Mouse (Mus musculus): ENCODE measurements around the gene Aco2. TPM values are rescaled to one million over a fixed set of nuclear protein-coding genes. Genes with fewer than 3 reads are reported as not detected.

Aco2 gene
- total RNA-seq, 2 experiments from 2014 or later = 498 to 540 TPM

DNA sequence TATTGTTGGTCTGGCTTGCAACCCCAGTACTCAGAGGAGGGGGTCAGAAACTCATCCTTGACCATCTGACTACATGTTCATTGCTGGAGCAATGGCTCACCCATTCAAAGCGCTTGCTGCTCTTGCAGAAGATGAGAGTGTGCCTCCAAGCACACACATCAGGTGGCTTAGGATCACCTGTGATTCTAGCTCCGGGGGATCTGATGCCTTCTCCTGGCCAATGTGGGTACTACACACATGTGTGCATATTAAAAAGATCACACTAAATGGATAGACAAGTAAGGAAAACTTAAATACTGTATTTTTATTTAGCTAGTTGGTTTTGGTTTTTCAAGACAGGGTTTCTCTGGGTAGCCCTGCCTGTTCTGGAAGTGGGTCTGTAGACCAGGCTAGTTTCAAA, 68.9 kb downstream of the Aco2 start:
- DNase-seq (ENCODE audit: low spot score in 2 of 2) = no peak

DNA sequence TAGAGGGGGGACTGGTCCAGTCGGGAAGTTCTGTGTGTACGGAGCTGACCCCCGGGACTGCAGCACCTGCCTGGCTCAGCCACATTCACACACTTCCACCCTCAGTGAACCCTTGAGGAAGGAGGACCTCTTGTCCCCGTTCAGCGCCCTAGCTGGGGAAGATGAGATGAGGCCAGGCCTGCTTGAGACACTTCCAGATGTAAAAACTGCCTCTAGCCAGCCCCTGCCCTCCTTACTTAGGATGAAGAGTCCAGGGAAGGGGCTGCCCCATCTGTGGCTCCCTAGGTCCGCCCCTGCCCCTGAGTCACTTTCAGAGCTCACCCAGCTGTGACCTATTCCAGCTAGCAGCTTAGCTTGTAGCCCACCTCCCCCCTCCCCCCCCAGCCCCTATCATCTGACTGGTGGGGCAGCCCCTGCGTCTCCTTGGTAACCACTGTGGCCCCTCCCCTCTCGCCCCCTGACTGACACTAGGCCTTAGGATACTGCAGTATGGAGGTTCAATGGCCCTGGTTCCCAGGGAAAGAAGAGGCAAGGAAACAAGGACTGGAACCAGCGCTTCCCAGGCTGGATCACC, 71.2 kb downstream of the Aco2 start:
- DNase-seq (ENCODE audit: low spot score in 2 of 2) = no peak

- no peak for DNase-seq (ENCODE audit: low spot score in 2 of 2)
Observed at GRCm38 (mm10) chr15:81949076-81949475, 77.0 kb downstream of the Aco2 start.

DNA sequence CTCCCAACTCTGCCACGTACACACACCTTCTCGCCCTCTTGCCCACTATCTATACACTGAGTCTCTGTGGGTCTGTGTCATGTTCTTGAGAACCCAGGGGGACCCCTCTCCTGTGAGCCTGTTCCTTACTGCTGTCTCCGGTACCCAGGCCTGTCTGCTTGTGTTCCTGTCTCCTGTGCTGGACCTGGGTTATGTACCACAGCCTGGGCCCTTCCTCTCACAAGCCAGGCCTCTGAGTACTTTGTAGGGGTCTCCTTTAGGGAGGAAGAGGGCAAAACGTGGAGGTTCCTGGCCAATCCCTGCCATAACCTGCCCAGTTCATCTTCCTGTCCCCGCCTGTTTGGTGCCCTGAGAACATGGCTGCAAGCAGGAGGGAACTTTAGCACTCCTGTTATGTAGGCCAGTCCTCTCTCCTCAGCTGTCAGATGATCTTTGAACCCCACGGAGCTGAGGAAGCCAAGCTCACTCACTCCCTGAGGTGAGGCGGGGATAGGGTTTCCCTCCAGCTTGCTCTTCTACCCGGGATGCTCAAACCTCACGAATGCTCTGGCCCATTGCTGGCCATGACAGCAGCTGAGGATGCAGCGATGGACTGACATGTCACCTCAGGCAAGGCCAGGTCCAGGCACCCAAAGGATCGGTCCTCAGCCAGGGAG, 77.5 kb downstream of the Aco2 start:
- no peak for DNase-seq (ENCODE audit: low spot score in 2 of 2)

DNA sequence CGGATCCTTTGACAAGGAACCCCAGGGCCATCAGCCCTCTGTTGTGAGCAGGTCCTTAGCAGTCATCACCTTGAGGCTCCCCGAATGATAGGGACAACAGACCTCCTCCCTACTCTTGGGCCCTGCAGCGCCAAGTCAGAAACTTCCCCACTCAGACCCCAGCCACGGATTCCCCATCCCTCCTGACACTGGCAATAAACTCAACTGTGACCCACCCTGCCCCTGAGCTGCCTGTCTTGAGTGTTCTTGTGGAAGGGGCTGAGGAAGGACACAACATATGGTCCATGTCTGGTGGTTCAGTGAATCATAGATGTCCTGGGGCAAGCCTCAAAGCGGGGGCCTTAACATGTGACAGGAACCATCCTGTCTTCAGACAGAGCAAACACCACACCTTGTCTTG, 78.6 kb downstream of the Aco2 start:
- DNase-seq (ENCODE audit: low spot score in 2 of 2) = no peak

- no peak for DNase-seq (ENCODE audit: low spot score in 2 of 2)
Observed at GRCm38 (mm10) chr15:81951159-81951558, 79.0 kb downstream of the Aco2 start.

- no peak for DNase-seq (ENCODE audit: low spot score in 2 of 2)
Observed at GRCm38 (mm10) chr15:81952310-81952709, 80.2 kb downstream of the Aco2 start.

- DNase-seq (ENCODE audit: low spot score in 2 of 2) = no peak
Observed at GRCm38 (mm10) chr15:81954151-81954583, 82.1 kb downstream of the Aco2 start.

- no peak for DNase-seq (ENCODE audit: low spot score in 2 of 2)
Observed at GRCm38 (mm10) chr15:81954716-81955115, 82.6 kb downstream of the Aco2 start.

DNA sequence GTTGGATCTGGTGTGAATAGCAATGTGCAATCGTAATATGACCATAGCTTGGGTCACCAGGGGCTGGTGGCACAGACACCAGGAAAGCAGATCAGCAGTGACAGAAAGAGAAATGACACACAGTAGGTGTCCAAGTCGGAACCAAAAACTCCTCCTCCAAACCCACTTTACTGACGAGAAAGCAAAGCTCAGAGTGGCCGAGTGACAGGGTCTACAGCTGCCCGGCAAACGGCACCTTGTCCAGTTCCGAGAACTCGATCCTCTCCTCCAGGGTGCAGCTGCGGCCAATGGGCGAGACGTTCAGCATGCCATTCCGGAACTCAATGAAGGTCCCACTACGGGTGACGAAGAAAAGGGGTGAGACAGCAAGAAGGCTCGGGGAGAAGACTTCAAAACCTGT, 83.3 kb downstream of the Aco2 start:
- DNase-seq (ENCODE audit: low spot score in 2 of 2) = no peak

DNA sequence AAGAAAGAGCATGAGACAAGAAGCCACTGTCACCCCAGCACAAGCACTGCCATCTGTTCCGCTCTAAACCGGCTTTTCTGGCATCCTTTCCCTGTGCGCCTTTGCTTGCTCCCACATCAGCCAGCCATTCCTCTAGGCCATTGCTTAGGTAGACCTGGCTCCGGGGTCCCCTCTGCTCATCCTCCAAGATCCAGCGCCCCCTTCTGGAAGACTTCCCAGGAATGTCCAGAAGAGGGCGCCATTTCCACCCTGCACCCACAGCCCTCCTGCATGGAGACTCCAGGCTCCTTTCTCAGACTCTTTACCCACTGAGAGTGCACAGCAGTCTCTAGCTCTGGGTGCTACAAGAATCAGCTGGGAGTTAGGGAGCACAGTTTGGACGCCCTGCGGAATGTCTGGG, 84.3 kb downstream of the Aco2 start:
- no peak for DNase-seq (ENCODE audit: low spot score in 2 of 2)

DNA sequence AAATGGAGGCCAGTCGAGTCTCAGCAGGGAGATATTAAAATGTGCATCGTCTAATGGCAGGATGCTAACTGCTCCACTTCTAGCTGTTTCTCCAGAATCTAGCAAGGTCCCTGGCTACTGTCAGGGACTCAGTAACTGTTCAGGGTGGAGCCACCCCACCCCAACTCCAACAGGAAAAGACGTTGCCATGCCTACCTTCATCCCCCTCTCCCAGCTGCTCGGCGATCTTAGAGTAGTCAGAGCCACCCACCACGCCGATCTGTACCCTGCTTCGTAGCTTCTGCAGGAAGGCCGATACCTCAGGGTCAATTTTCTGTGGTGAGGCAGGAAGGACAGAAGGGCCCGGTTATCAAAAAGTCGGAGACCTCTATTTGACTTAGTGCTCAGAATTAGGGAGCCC, 85.5 kb downstream of the Aco2 start:
- DNase-seq (ENCODE audit: low spot score in 2 of 2) = no peak

DNA sequence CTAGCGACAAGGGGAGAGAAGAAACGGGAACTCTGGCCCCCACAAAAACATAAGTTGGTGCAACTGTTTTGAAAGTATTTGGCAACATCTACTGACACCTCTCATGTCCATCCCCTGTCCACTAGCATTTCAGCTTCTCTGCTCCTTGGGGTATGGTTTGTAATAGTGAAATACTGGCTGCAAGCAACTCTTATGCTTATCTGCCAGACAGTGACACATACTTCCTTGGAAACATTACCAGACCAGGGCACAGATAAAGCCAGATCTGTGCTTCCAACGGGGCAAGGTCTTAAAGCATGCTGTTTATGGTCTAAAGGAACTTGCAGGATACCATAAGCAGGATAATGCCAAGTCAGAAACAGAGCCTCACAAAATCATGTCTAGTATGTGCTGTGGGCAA, 86.8 kb downstream of the Aco2 start:
- DNase-seq (ENCODE audit: low spot score in 2 of 2) = no peak

DNA sequence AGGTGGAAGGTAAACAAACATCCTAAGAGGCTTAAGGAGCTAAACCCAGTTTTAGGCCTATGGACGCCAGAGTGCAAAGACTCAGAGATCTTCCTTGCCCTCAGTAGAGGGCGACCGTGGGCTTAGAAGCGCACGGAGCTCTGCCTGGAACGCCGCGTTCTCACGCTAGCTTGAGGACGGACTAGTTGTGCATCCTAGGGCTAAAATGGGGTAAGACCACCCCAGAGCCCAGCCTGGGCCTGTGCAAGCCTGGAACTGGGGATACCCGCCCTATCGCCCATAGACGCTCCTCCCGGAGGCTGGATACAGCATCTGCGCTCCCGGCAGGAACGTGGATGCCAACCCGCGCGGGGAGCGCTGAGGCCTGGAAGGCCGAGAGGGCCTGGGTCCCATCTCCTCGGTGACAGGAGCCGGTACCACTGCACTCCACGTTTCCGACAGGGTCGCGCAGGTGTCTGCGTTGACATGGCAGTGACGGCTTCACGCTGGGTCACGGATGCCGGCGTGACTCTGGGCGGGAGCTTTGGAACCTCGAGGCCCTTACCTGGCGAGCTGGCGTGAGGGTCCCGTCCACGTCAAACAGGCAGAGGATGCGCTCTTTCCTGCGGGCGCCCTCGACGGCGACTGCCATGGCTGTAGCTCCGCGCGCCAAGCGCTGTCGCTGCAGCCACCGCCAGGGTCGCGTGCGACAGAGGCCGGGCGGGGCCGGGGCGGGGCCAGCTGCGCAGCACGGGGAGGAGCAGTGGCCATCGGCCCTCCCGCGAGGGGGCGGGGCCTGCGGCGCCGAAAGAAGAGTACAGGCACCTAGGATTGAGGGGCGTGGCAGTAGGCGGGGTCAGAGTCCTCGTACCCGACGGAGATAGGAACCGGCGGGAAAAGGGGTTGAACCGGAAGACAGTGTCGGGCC, 88.3 kb downstream of the Aco2 start, which contains the start of gene Pmm1:
Gene Pmm1, minus strand, starts transcription at position 760 of the 907 bp plus-strand sequence.
- DNase-seq (ENCODE audit: low spot score in 2 of 2) = peak; percentile 94 to 98

- DNase-seq (ENCODE audit: low spot score in 2 of 2) = no peak
Observed at GRCm38 (mm10) chr15:81961078-81961451, 89.0 kb downstream of the Aco2 start.

DNA sequence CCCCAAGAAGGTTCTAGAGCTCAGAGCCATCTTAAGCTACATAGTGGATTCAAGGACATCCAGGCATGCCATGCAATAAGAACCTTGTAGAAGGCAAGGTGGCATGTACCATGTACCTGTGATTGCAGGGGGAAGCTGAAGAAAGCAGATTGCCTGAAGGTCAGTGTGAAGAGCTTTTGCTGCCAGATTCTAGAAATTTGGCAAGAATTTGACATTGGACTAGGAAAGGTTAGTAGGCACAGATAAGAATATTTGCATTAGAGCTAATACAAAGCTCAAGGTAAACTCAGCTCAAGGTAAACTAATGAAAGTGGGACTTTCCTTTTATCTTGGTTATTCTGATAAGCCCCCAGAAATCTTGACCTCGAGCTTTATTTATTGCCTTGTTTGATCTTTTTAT, 92.2 kb downstream of the Aco2 start:
- no peak for DNase-seq (ENCODE audit: low spot score in 2 of 2)

Other genes starting within 250 kb of the Aco2 start
- 10 to 100 TPM; 22.7 to 23.6 TPM for gene L3mbtl2, start 208.4 kb upstream of the Aco2 start, total RNA-seq (2021)
- 1 to 10 TPM; 3.9 to 4.3 TPM for gene Chadl, start 175.0 kb upstream of the Aco2 start, total RNA-seq (2021)
- 10 to 100 TPM; 94.6 to 98.5 TPM for gene Zc3h7b, start 127.3 kb upstream of the Aco2 start, total RNA-seq (2021)
- 10 to 100 TPM; 53.6 to 62.6 TPM for gene Rangap1, start 126.8 kb upstream of the Aco2 start, total RNA-seq (2021)
- gene Tef, start 69.9 kb upstream of the Aco2 start, total RNA-seq (2021) = 10 to 100 TPM; 84.6 to 86.1 TPM
- gene Tob2, start 13.5 kb upstream of the Aco2 start, total RNA-seq (2021) = 10 to 100 TPM; 66.2 to 67.2 TPM
- 10 to 100 TPM; 62.7 to 71.2 TPM for gene Phf5a, start 398 bp upstream of the Aco2 start, total RNA-seq (2021)
- 10 to 100 TPM; 25.3 to 27.9 TPM for gene Polr3h, start 53.9 kb downstream of the Aco2 start, total RNA-seq (2021)
- gene Csdc2, start 64.5 kb downstream of the Aco2 start, total RNA-seq (2021) = 10 to 100 TPM; 52.8 to 55.7 TPM
- 100 to 1,000 TPM in 1 of 2 experiments, 10 to 100 TPM in 1; 94.6 to 101 TPM for gene Pmm1, start 88.6 kb downstream of the Aco2 start, total RNA-seq (2021)
- gene 1700029P11Rik, start 108.2 kb downstream of the Aco2 start, total RNA-seq (2021) = not detected
- gene Xrcc6, start 115.5 kb downstream of the Aco2 start, total RNA-seq (2021) = 10 to 100 TPM; 89.4 to 92.6 TPM
- 10 to 100 TPM; 83.6 to 95.1 TPM for gene Desi1, start 161.6 kb downstream of the Aco2 start, total RNA-seq (2021)
- 100 to 1,000 TPM in 1 of 2 experiments, 10 to 100 TPM in 1; 92.5 to 102 TPM for gene Snu13, start 175.3 kb downstream of the Aco2 start, total RNA-seq (2021)
- gene 4930407I10Rik, start 186.8 kb downstream of the Aco2 start, total RNA-seq (2021) = not detected
- 1 to 10 TPM; 3.5 to 3.8 TPM for gene Mei1, start 197.7 kb downstream of the Aco2 start, total RNA-seq (2021)